Mouse (Mus musculus) liver, embryonic 14.5 days (tissue): ENCODE results near the gene Neurl1a. TPM values are rescaled to one million over a fixed set of nuclear protein-coding genes. Genes with fewer than 3 reads are reported as not detected.

Experiments used
- ATAC-seq: fragments of 200-750 bp; cut with Nextera tagmentation; 2 replicates; pipeline ENCODE4 v1.8.0; 2017; ENCODE audit warnings: moderate number of reproducible peaks, mild to moderate bottlenecking, moderate library complexity; ENCODE audit not compliant: insufficient read depth
- DNase-seq, 3 experiments: peaks; one replicate each; pipeline ENCODE4 v3.0.0-alpha.2; 2012 to 2013; ENCODE audit warnings: low read depth in 3 of 3, low spot score in 3 of 3
- H3K27ac ChIP-seq: fragments of 300-500 bp; sonication (generic); 2 replicates; pipeline ENCODE4 v1.5.1; 2014; ENCODE audit warnings: moderate library complexity, mild to moderate bottlenecking, control low read depth, inconsistent platforms
- H3K27me3 ChIP-seq: fragments of 300-500 bp; sonication (generic); 2 replicates; pipeline ENCODE4 v1.6.1; 2014; ENCODE audit warnings: mild to moderate bottlenecking, low read length, moderate library complexity; ENCODE audit not compliant: control insufficient read depth, insufficient read depth
- H3K36me3 ChIP-seq: fragments of 300-500 bp; sonication (generic); replicated peaks from 2 replicates; pipeline ENCODE4 v1.6.1; 2014; ENCODE audit warnings: low read depth; ENCODE audit not compliant: control insufficient read depth, insufficient read depth
- H3K4me1 ChIP-seq, 2 experiments: fragments of 200-500 bp in 1 of 2; fragments of 300-500 bp in 1 of 2; sonication (generic) in 1 of 2; replicated peaks; 2 replicates each; pipeline ENCODE4 v1.6.1; 2012 to 2014; ENCODE audit warnings: antibody characterized with exemption in 1 of 2, inconsistent platforms in 1 of 2, low read length in 1 of 2; ENCODE audit not compliant: control insufficient read depth in 2 of 2, insufficient read depth in 2 of 2
- H3K4me2 ChIP-seq: fragments of 300-500 bp; sonication (generic); 2 replicates; pipeline ENCODE4 v1.6.1; 2014; ENCODE audit warnings: low read depth, mild to moderate bottlenecking, control low read depth, moderate library complexity
- H3K4me3 ChIP-seq, 2 experiments: fragments of 200-500 bp in 1 of 2; fragments of 300-500 bp in 1 of 2; sonication (generic) in 1 of 2; 2 replicates each; pipeline ENCODE4 v1.5.1; 2012 to 2014; ENCODE audit warnings: low read depth in 2 of 2, low read length in 2 of 2, mild to moderate bottlenecking in 2 of 2, control low read depth in 1 of 2, inconsistent platforms in 1 of 2, moderate library complexity in 1 of 2; ENCODE audit not compliant: insufficient read depth in 1 of 2
- H3K9ac ChIP-seq: fragments of 300-500 bp; sonication (generic); replicated peaks from 2 replicates; pipeline ENCODE4 v1.6.1; 2014; ENCODE audit warnings: mild to moderate bottlenecking, control low read depth, moderate library complexity
- H3K9me3 ChIP-seq: fragments of 300-500 bp; sonication (generic); 2 replicates; pipeline ENCODE4 v1.6.1; 2016; ENCODE audit warnings: low read length, mixed read lengths; ENCODE audit not compliant: control insufficient read depth
- CTCF ChIP-seq: IDR thresholded peaks from 2 replicates; pipeline ENCODE4 v1.5.1; 2016; ENCODE audit warnings: antibody characterized with exemption, low read depth, control low read depth
- EP300 ChIP-seq: IDR thresholded peaks from 2 replicates; pipeline ENCODE4 v1.6.1; 2016; ENCODE audit warnings: antibody characterized with exemption, low read depth
- WGBS: fragments of 180-500 bp; shearing (Covaris S2); extraction: QIAGEN DNeasy Blood & Tissue Kit; methylation state at CpG from one replicate; pipeline ENCODE4 v1.1.7; 2014; ENCODE audit not compliant: insufficient replicate concordance; 5-methylcytosine and 5-hydroxymethylcytosine counted together
- polyA plus RNA-seq, 2 experiments: library from polyadenylated mRNA; depleted of rRNA in 1 of 2; stranded (reverse) in 1 of 2; unstranded in 1 of 2; fragments of >200 nt; fragmentation: Nextera tagmentation in 1 of 2; extraction: Ambion mirVana in 1 of 2; gene quantifications; 2 replicates each; pipeline versions ENCODE4 v1.2.1 to v1.2.3; 2012 to 2014

Gene Neurl1a
- polyA plus RNA-seq, 2 experiments = 0.53 to 0.70 TPM

DNA sequence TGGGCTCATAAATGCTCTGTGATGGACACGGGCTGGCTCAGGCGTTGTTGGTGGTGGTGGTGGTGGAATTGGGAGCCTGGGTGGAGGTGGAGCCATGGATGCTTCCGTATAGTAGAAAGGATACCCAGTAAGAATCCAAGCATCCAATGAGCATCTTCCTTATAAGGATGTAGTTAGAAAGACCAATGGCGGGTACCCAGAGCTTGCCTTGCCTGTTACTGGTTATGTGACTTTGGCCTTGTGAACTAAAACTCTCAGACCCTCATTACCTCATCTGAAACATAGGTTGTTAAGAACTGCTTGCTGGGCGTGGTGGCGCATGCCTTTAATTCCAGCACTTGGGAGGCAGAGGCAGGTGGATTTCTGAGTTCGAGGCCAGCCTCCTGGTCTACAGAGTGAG, 24.9 kb upstream of the Neurl1a start:
- DNase-seq (no peak), ATAC-seq (no peak)
- H3K4me3 ChIP-seq = no peak overlapping the region
- no peak overlapping the region for H3K9ac ChIP-seq
- no peaks in the 10 kb centered on the region; the same call in 1 of the 2 replicates for H3K27me3 ChIP-seq
- H3K4me1 ChIP-seq = no peaks in the 10 kb centered on the region
- no peak overlapping the region for H3K4me2 ChIP-seq
- 63% methylated on average over 7 of the region's 7 CpGs for WGBS
- no peaks in the 10 kb centered on the region for H3K9me3 ChIP-seq
- TF ChIP-seq EP300 = no peak
- no peak for TF ChIP-seq CTCF
- H3K36me3 ChIP-seq = no peaks in the 10 kb centered on the region
- no peak overlapping the region for H3K27ac ChIP-seq

DNA sequence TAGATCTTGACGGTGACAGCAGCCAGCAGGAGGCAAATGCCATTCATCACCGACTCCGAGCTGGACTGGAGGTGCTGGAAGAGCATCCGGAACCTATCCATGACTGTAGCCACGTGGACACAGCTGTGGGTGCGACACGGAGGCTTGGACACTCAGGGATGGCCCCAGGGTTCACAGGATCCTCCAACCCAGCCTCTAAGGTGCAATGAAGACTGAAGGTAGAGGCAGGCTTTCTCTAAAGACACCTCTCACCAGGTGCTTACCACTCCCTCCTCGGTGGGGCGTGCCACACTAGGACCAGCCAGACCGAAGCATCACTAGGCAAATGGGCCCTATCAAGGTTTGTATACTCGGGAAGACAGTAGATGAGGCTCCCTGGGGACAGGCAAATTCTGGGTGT, 21.0 kb upstream of the Neurl1a start, which contains the start of gene Calhm3:
Gene Calhm3 (minus strand): TSS at position 101 of the 400 bp plus-strand sequence.
- Histone ChIP-seq H3K4me1 (no peaks in the 10 kb centered on the region), H3K36me3 (no peaks in the 10 kb centered on the region), H3K4me3 (no peak within 1 kb of the TSS), H3K4me2 (no peak within 1 kb of the TSS), H3K27me3 (no peaks in the 10 kb centered on the region), H3K27ac (no peak within 1 kb of the TSS), H3K9ac (no peak within 1 kb of the TSS), H3K9me3 (no peaks in the 10 kb centered on the region)
- 65% methylated on average over 11 of the region's 11 CpGs for WGBS
- DNase-seq (no peak), ATAC-seq (no peak)
- no peak for TF ChIP-seq CTCF
- no peak for TF ChIP-seq EP300

- H3K4me1 ChIP-seq = no peaks in the 10 kb centered on the region
- H3K9ac ChIP-seq = no peak overlapping the region
- no peak overlapping the region for H3K4me3 ChIP-seq
- no peaks in the 10 kb centered on the region for H3K36me3 ChIP-seq
- no peak overlapping the region for H3K4me2 ChIP-seq
- TF ChIP-seq CTCF = no peak
- no peak for TF ChIP-seq EP300
- no peaks in the 10 kb centered on the region for H3K9me3 ChIP-seq
- WGBS = 54% methylated on average over 4 of the region's 4 CpGs
- no peak for ATAC-seq
- no peak overlapping the region for H3K27ac ChIP-seq
- DNase-seq = no peak
- H3K27me3 ChIP-seq = no peaks in the 10 kb centered on the region
Measured at GRCm38 (mm10) chr19:47161669-47162068, 17.0 kb upstream of the Neurl1a start.

DNA sequence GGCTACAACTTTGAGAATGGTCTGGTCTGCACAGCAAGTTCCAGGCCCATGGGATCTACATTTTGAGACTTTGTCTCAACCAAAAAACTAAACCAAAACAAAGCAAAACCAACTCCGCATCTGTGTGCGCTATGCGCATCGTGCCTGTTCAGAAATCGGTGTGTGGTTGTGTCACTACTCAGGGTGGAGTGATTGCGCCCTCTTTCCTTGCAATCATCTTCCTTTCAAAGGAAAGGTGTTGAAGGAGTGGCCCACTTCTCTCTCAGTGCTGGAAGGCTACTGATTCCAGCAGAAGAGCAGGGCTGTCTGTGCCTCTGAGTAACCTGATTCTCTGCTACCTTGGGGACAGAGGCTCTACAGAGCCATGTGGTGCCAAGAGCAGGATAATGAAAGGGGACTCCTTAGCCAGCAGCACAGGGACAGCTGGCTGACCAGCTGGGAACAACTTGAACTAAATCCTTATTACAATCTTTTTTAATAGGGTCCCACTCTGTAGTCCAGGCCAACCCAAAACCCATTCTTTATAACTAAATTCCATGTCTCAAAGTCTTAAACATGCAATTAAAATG, 15.4 kb upstream of the Neurl1a start:
- H3K9me3 ChIP-seq = no peaks in the 10 kb centered on the region
- no peak overlapping the region for H3K9ac ChIP-seq
- ATAC-seq (no peak), DNase-seq (no peak)
- H3K27ac ChIP-seq = no peak overlapping the region
- WGBS = 78% methylated on average over 6 of the region's 6 CpGs
- no peaks in the 10 kb centered on the region; a peak in 1 of 4 replicates for H3K4me1 ChIP-seq
- H3K27me3 ChIP-seq = no peaks in the 10 kb centered on the region
- H3K36me3 ChIP-seq = no peaks in the 10 kb centered on the region
- TF ChIP-seq CTCF = no peak
- no peak for TF ChIP-seq EP300
- H3K4me3 ChIP-seq = no peak overlapping the region
- H3K4me2 ChIP-seq = no peak overlapping the region

GRCm38 (mm10) chr19:47166758-47167157, 11.9 kb upstream of the Neurl1a start:
- Histone ChIP-seq H3K36me3 (no peaks in the 10 kb centered on the region), H3K9ac (no peak overlapping the region), H3K4me1 (peaks cover 0 to 4% of the 10 kb centered on the region in 2 experiments; a peak in 2 of 4 replicates), H3K9me3 (no peaks in the 10 kb centered on the region), H3K4me2 (no peak overlapping the region), H3K27ac (no peak overlapping the region), H3K4me3 (no peak overlapping the region), H3K27me3 (peaks cover 2% of the 10 kb centered on the region; the same call in 1 of the 2 replicates)
- DNase-seq (no peak), ATAC-seq (no peak)
- WGBS = 47% methylated on average over 3 of the region's 3 CpGs
- TF ChIP-seq CTCF (no peak), EP300 (no peak)
